Mouse (Mus musculus): ENCODE measurements around the gene Zfp189. TPM values are rescaled to one million over a fixed set of nuclear protein-coding genes. Genes with fewer than 3 reads are reported as not detected.

Zfp189 gene
- polyA plus RNA-seq, 1 experiment: 1.1 TPM

DNA sequence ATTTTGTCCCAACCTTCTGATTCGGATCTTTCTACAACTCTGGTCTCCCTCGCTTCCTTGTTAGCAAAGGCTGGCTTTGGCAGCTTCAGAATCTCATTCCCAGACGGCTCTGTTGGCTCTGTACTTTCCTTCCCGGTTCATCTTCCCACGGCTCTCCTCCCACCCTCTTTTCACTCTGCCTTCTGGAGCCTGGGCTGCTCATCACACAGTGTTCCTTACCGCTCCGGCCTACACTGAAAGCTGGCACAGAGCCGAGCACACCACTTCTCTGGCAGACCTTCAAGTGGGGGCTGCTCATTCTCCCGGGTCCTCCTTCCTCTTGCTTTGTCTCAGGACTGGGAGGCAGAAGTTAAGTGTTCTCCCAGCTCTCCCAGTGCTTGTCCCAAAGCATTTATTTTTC, 1.6 kb downstream of the Zfp189 start:
- H3K79me2 ChIP-seq (ENCODE audit: control insufficient read depth, insufficient read depth): peaks cover 54% of the 10 kb centered on the region
- no peak overlapping the region for H3K4me3 ChIP-seq (ENCODE audit: insufficient read depth, poor library complexity, severe bottlenecking)
- TF ChIP-seq MYOG (IDR thresholded peaks at IDR 0.05; ENCODE audit: control insufficient read depth, extremely low read depth, insufficient read length): no peak
- no peak for TF ChIP-seq FOSL1 (IDR thresholded peaks at IDR 0.05; ENCODE audit: insufficient read depth, low read length, poor library complexity, severe bottlenecking)
- no peak for TF ChIP-seq MYOD1 (IDR thresholded peaks at IDR 0.05; ENCODE audit: control insufficient read depth, insufficient read length, low read depth)
- TF ChIP-seq MAX (IDR thresholded peaks at IDR 0.05): no peak
- no peak for TF ChIP-seq CEBPB (IDR thresholded peaks at IDR 0.05; ENCODE audit: low read depth)
- no peak for TF ChIP-seq USF1 (IDR thresholded peaks at IDR 0.05; ENCODE audit: low read depth)
- TF ChIP-seq CTCF (IDR thresholded peaks at IDR 0.05; ENCODE audit: control insufficient read depth, insufficient read depth, insufficient read length): no peak
- H3K79me3 ChIP-seq (ENCODE audit: low read depth): peaks cover 32% of the 10 kb centered on the region
- H3K36me3 ChIP-seq (ENCODE audit: control insufficient read depth, insufficient read depth): no peaks in the 10 kb centered on the region
- no peak overlapping the region for H3ac ChIP-seq (ENCODE audit: control insufficient read depth, insufficient read length, low read depth)
- H3K27me3 ChIP-seq (ENCODE audit: control insufficient read depth, insufficient read depth, insufficient read length): no peaks in the 10 kb centered on the region

DNA sequence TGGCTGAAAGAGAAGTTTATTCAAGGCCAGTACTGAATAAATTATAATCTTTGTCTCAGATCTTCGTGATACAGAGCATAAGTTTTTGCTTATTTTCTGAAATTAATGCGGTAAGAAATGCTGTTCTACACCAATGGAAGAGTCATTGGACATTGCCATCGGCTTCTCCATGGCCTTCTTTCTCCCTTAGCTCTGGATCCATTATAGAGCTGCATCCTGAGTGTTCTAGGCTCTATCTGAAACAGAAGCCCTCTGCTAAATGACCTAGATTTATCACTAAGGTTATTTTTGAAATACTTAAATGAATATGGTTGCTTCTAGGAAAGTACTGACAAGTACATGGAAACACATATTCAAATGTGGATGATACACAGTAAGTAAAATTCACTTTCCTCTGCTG, 14.1 kb downstream of the Zfp189 start:
- Histone ChIP-seq H3K79me2 (ENCODE audit: control insufficient read depth, insufficient read depth) (no peaks in the 10 kb centered on the region), H3K79me3 (ENCODE audit: low read depth) (no peaks in the 10 kb centered on the region), H3K27me3 (ENCODE audit: control insufficient read depth, insufficient read depth, insufficient read length) (no peaks in the 10 kb centered on the region), H3ac (ENCODE audit: control insufficient read depth, insufficient read length, low read depth) (no peak overlapping the region), H3K36me3 (ENCODE audit: control insufficient read depth, insufficient read depth) (peaks cover 6% of the 10 kb centered on the region), H3K4me3 (ENCODE audit: insufficient read depth, poor library complexity, severe bottlenecking) (no peak overlapping the region)
- TF ChIP-seq CTCF (IDR thresholded peaks at IDR 0.05; ENCODE audit: control insufficient read depth, insufficient read depth, insufficient read length) (no peak), FOSL1 (IDR thresholded peaks at IDR 0.05; ENCODE audit: insufficient read depth, low read length, poor library complexity, severe bottlenecking) (no peak), USF1 (IDR thresholded peaks at IDR 0.05; ENCODE audit: low read depth) (no peak), CEBPB (IDR thresholded peaks at IDR 0.05; ENCODE audit: low read depth) (no peak), MYOD1 (IDR thresholded peaks at IDR 0.05; ENCODE audit: control insufficient read depth, insufficient read length, low read depth) (no peak), MYOG (IDR thresholded peaks at IDR 0.05; ENCODE audit: control insufficient read depth, extremely low read depth, insufficient read length) (no peak)

DNA sequence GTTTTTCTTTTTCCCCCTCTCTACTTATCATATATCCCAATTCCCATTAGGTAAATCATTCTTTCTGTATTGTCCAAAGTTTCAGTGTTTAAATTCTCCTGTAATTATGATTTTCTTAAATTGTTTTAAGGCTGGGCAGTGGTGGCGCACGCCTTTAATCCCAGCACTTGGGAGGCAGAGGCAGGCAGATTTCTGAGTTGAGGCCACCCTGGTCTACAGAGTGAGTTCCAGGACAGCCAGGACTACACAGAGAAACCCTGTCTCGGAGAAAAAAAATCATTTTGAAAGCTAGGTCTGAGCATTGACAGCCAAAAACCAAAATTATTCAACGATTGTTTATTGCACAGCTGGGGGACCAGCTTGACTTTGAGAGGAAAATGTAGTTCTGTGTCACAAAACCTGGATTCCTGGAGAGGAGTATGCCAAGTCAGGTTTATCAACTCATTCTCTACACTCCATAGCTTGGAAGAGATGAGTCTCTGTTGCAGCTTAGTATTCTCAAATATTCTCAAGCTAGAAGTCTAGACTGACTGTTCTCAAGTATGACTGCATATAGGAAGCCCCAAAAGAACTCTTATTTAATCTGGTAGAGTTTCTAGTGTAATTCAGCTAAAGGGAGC, 14.8 kb downstream of the Zfp189 start:
- H3K27me3 ChIP-seq (ENCODE audit: control insufficient read depth, insufficient read depth, insufficient read length): no peaks in the 10 kb centered on the region
- H3K79me3 ChIP-seq (ENCODE audit: low read depth): no peaks in the 10 kb centered on the region
- H3ac ChIP-seq (ENCODE audit: control insufficient read depth, insufficient read length, low read depth): no peak overlapping the region
- H3K4me3 ChIP-seq (ENCODE audit: insufficient read depth, poor library complexity, severe bottlenecking): no peak overlapping the region
- no peaks in the 10 kb centered on the region for H3K36me3 ChIP-seq (ENCODE audit: control insufficient read depth, insufficient read depth)
- no peak for TF ChIP-seq MYOG (IDR thresholded peaks at IDR 0.05; ENCODE audit: control insufficient read depth, extremely low read depth, insufficient read length)
- no peaks in the 10 kb centered on the region for H3K79me2 ChIP-seq (ENCODE audit: control insufficient read depth, insufficient read depth)

DNA sequence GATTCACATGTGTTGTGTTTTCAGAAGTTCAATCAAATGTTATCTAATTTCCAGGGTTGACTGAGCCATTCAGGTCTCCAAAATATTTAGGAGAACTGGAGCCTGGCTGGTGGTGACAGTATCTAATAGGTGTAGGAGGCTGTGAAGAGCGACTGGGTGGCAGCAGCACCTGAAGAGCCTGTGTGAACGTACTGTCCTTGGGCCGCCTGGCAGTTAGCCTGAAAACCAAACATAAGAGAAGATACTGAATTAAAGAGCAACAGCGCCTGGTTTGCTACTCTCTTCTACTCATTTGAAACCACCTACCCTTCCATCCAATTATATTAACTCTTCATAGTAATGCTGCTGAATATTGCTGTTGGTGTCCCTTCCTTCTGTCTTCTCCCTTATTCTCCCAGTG, 15.7 kb downstream of the Zfp189 start:
- TF ChIP-seq CEBPB (IDR thresholded peaks at IDR 0.05; ENCODE audit: low read depth) (no peak), MYOG (IDR thresholded peaks at IDR 0.05; ENCODE audit: control insufficient read depth, extremely low read depth, insufficient read length) (no peak), MAX (IDR thresholded peaks at IDR 0.05) (no peak), CTCF (IDR thresholded peaks at IDR 0.05; ENCODE audit: control insufficient read depth, insufficient read depth, insufficient read length) (no peak), MYOD1 (IDR thresholded peaks at IDR 0.05; ENCODE audit: control insufficient read depth, insufficient read length, low read depth) (no peak), USF1 (IDR thresholded peaks at IDR 0.05; ENCODE audit: low read depth) (no peak), FOSL1 (IDR thresholded peaks at IDR 0.05; ENCODE audit: insufficient read depth, low read length, poor library complexity, severe bottlenecking) (no peak)
- Histone ChIP-seq H3K27me3 (ENCODE audit: control insufficient read depth, insufficient read depth, insufficient read length) (no peaks in the 10 kb centered on the region), H3ac (ENCODE audit: control insufficient read depth, insufficient read length, low read depth) (no peak overlapping the region), H3K4me3 (ENCODE audit: insufficient read depth, poor library complexity, severe bottlenecking) (no peak overlapping the region), H3K79me2 (ENCODE audit: control insufficient read depth, insufficient read depth) (no peaks in the 10 kb centered on the region), H3K79me3 (ENCODE audit: low read depth) (no peaks in the 10 kb centered on the region), H3K36me3 (ENCODE audit: control insufficient read depth, insufficient read depth) (no peaks in the 10 kb centered on the region)

DNA sequence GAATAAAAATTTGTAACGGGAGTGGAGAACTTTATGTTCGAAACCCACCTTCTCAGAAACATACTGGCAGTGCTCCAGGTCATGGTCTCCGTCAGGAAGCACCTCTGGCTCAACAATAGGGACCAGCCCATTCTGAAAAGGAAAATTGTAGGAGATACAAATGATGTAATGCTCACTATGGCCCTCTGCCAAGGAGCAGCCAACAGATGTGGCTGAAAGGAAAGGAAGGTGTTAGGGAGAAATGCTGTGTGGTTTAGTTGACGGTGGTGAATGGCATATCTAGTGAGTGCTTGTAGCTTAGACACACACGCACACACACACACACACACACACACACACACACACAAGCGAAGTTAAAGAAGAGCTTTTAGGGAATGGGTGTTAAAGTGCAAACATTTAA, 18.7 kb downstream of the Zfp189 start:
- Histone ChIP-seq H3ac (ENCODE audit: control insufficient read depth, insufficient read length, low read depth) (no peak overlapping the region), H3K79me2 (ENCODE audit: control insufficient read depth, insufficient read depth) (no peaks in the 10 kb centered on the region), H3K27me3 (ENCODE audit: control insufficient read depth, insufficient read depth, insufficient read length) (no peaks in the 10 kb centered on the region), H3K36me3 (ENCODE audit: control insufficient read depth, insufficient read depth) (no peaks in the 10 kb centered on the region), H3K79me3 (ENCODE audit: low read depth) (no peaks in the 10 kb centered on the region), H3K4me3 (ENCODE audit: insufficient read depth, poor library complexity, severe bottlenecking) (no peak overlapping the region)
- TF ChIP-seq MYOG (IDR thresholded peaks at IDR 0.05; ENCODE audit: control insufficient read depth, extremely low read depth, insufficient read length) (no peak), CEBPB (IDR thresholded peaks at IDR 0.05; ENCODE audit: low read depth) (no peak), MAX (IDR thresholded peaks at IDR 0.05) (no peak), USF1 (IDR thresholded peaks at IDR 0.05; ENCODE audit: low read depth) (no peak), CTCF (IDR thresholded peaks at IDR 0.05; ENCODE audit: control insufficient read depth, insufficient read depth, insufficient read length) (no peak), FOSL1 (IDR thresholded peaks at IDR 0.05; ENCODE audit: insufficient read depth, low read length, poor library complexity, severe bottlenecking) (no peak), MYOD1 (IDR thresholded peaks at IDR 0.05; ENCODE audit: control insufficient read depth, insufficient read length, low read depth) (no peak)

DNA sequence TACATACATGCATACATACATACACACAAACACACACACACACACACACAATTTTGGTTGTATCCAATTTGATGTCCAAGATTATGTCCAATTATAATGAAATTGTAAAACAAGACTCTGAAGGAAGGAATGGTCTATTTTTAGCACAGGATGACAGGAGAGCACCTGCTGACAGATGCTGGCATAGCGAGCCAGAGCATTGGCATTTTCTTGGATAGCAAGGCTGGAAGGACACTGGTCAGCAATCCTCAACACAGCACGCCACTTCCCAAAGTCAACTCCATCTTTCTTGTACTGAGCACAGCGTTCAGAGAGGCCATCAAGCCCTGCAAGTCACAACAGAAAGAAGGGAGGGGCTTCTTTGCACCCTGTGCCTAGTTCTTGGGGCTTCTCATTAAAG, 20.0 kb downstream of the Zfp189 start:
- TF ChIP-seq CEBPB (IDR thresholded peaks at IDR 0.05; ENCODE audit: low read depth) (no peak), MYOD1 (IDR thresholded peaks at IDR 0.05; ENCODE audit: control insufficient read depth, insufficient read length, low read depth) (no peak), MYOG (IDR thresholded peaks at IDR 0.05; ENCODE audit: control insufficient read depth, extremely low read depth, insufficient read length) (no peak)
- H3K4me3 ChIP-seq (ENCODE audit: insufficient read depth, poor library complexity, severe bottlenecking): no peak overlapping the region
- no peak overlapping the region for H3ac ChIP-seq (ENCODE audit: control insufficient read depth, insufficient read length, low read depth)
- H3K79me2 ChIP-seq (ENCODE audit: control insufficient read depth, insufficient read depth): no peaks in the 10 kb centered on the region
- no peaks in the 10 kb centered on the region for H3K79me3 ChIP-seq (ENCODE audit: low read depth)
- H3K36me3 ChIP-seq (ENCODE audit: control insufficient read depth, insufficient read depth): no peaks in the 10 kb centered on the region
- H3K27me3 ChIP-seq (ENCODE audit: control insufficient read depth, insufficient read depth, insufficient read length): no peaks in the 10 kb centered on the region
